Mouse (Mus musculus): Measurements from ENCODE around the gene Vmn2r100.

DNA sequence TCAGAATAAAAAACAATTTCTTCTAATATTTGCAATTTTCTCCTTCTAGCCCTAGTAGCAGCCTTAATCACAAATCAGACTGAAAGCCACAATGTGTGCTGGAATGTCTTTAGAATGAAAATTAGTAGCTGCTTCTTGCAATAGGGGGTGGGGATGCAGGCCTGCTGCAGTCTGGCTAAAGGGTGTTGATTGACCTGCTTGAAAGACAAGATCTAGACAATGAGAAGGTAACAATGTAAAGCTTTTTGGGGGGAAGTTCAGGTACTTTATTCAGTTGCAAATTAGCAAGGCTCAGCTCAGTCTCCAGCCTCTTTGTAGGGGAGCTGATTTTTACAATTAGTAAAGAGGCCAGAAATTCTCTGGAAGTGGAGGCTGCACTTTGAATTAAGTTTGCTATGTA lies 21.7 kb upstream of the Vmn2r100 start:
- TF ChIP-seq POLR2AphosphoS5 (IDR thresholded peaks at IDR 0.05; ENCODE audit: insufficient replicate concordance, low read depth, low read length) (no peak), GATA1 (IDR thresholded peaks at IDR 0.05; ENCODE audit: borderline replicate concordance, low read length) (no peak), CTCF (IDR thresholded peaks at IDR 0.05; ENCODE audit: low read depth, low read length) (no peak), TAL1 (conservative IDR thresholded peaks at IDR 0.05; ENCODE audit: low read depth, low read length) (no peak), GATA2 (IDR thresholded peaks at IDR 0.05; ENCODE audit: borderline replicate concordance, low read depth, low read length) (no peak)

Data from G1E (cell line).